Mouse (Mus musculus): ENCODE data around the gene Chrnb2. TPM values are rescaled to one million over a fixed set of nuclear protein-coding genes. Genes with fewer than 3 reads are reported as not detected.

The Chrnb2 gene
- polyA plus RNA-seq, 1 experiment from 2014 or later = 0.68 TPM

DNA sequence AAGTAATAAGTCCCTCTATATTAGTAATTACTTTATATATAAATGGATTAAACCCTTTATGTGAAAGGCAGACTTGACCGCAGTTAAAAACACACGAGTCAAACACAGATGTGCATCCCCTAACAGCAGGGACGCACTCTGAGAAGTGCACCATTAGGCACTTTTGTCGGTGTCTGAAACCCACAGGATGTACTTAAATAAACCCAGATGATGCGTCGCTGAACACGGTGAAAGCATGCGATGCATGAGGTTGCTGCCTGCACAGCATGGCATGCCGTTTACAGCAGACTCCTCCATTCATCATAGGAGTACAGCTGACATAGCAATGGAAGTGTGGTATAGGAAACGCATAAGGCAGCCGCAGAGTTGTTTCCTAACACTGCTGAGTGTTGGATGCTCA, 64.0 kb downstream of the Chrnb2 start:
- ATAC-seq (ENCODE audit: low FRiP score, low TSS enrichment) (no peak), DNase-seq (ENCODE audit: low spot score) (no peak)
- Histone ChIP-seq H3K27ac (replicated peaks) (no peak overlapping the region), H3K27me3 (ENCODE audit: control insufficient read depth, insufficient read depth, low read length) (no peaks in the 10 kb centered on the region), H3K36me3 (ENCODE audit: control insufficient read depth, insufficient read depth, low read length) (no peaks in the 10 kb centered on the region), H3K9ac (ENCODE audit: low read length) (no peak overlapping the region), H3K9me3 (ENCODE audit: control insufficient read depth, low read length) (no peaks in the 10 kb centered on the region), H3K4me2 (replicated peaks; ENCODE audit: low read depth) (no peak overlapping the region), H3K4me1 (replicated peaks; ENCODE audit: control insufficient read depth, insufficient read depth) (no peaks in the 10 kb centered on the region), H3K4me3 (ENCODE audit: low read depth, low read length) (no peak overlapping the region)
- TF ChIP-seq CTCF (IDR thresholded peaks at IDR 0.05; ENCODE audit: low read depth) = no peak
- no peak for TF ChIP-seq EP300 (optimal IDR thresholded peaks at IDR 0.05)
- 66% methylated on average over 11 of the region's 11 CpGs for WGBS

DNA sequence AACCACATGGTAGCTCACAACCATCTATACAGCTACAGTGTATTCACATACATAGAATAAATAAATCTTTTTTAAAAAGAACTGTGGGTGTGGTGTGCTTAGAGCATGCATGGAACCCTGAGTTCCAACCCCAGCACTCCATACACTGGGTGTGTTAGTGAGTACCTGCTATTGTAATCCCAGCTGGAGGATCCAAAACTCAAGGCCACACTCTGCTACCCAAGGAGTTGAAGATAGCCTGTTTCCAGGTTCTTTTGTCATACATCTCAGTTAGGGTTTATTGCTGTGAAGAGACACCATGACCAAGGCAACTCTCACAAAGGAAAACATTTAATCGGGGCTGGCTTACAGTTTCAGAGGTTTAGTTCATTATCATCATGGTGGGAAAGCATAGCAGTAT, 65.5 kb downstream of the Chrnb2 start:
- no peaks in the 10 kb centered on the region for H3K27me3 ChIP-seq (ENCODE audit: control insufficient read depth, insufficient read depth, low read length)
- no peaks in the 10 kb centered on the region for H3K4me1 ChIP-seq (replicated peaks; ENCODE audit: control insufficient read depth, insufficient read depth)
- DNase-seq (ENCODE audit: low spot score) (no peak), ATAC-seq (ENCODE audit: low FRiP score, low TSS enrichment) (no peak)
- H3K9me3 ChIP-seq (ENCODE audit: control insufficient read depth, low read length) = no peaks in the 10 kb centered on the region
- WGBS = 94% methylated on average over 1 of the region's 1 CpGs
- no peak overlapping the region for H3K27ac ChIP-seq (replicated peaks)
- no peak overlapping the region for H3K4me2 ChIP-seq (replicated peaks; ENCODE audit: low read depth)
- no peak overlapping the region for H3K9ac ChIP-seq (ENCODE audit: low read length)
- no peak for TF ChIP-seq CTCF (IDR thresholded peaks at IDR 0.05; ENCODE audit: low read depth)
- TF ChIP-seq EP300 (optimal IDR thresholded peaks at IDR 0.05) = no peak
- H3K4me3 ChIP-seq (ENCODE audit: low read depth, low read length) = no peak overlapping the region
- H3K36me3 ChIP-seq (ENCODE audit: control insufficient read depth, insufficient read depth, low read length) = no peaks in the 10 kb centered on the region

Other genes with a start within 250 kb of the Chrnb2 start
- 4.5 and 5.3 TPM in 2 replicates for gene Kcnn3, start 244.5 kb downstream of the Chrnb2 start, polyA plus RNA-seq (2015; fragmentation: Nextera tagmentation; extraction: Ambion mirVana)
- gene Adar, start 49.6 kb downstream of the Chrnb2 start, polyA plus RNA-seq (2015; fragmentation: Nextera tagmentation; extraction: Ambion mirVana) = 8.5 and 8.8 TPM in 2 replicates
- 6.4 and 6.5 TPM in 2 replicates for gene Ube2q1, start 9.0 kb upstream of the Chrnb2 start, polyA plus RNA-seq (2015; fragmentation: Nextera tagmentation; extraction: Ambion mirVana)
- gene She, start 66.7 kb upstream of the Chrnb2 start, polyA plus RNA-seq (2015; fragmentation: Nextera tagmentation; extraction: Ambion mirVana) = 1.4 and 1.5 TPM in 2 replicates
- 4.3 and 4.5 TPM in 2 replicates for gene Il6ra, start 148.6 kb upstream of the Chrnb2 start, polyA plus RNA-seq (2015; fragmentation: Nextera tagmentation; extraction: Ambion mirVana)
- gene Atp8b2, start 198.9 kb upstream of the Chrnb2 start, polyA plus RNA-seq (2015; fragmentation: Nextera tagmentation; extraction: Ambion mirVana) = 4.2 and 5.0 TPM in 2 replicates
- 73.6 and 77.7 TPM in 2 replicates for gene Hax1, start 234.1 kb upstream of the Chrnb2 start, polyA plus RNA-seq (2015; fragmentation: Nextera tagmentation; extraction: Ambion mirVana)